Mouse (Mus musculus) lung, embryonic 16.5 days (tissue): ENCODE measurements around the gene Phf1. TPM values are rescaled to one million over a fixed set of nuclear protein-coding genes. Genes with fewer than 3 reads are reported as not detected.

Source experiments
- ATAC-seq: fragments of 200-750 bp; cut with Nextera tagmentation; 2 replicates; pipeline ENCODE4 v1.8.0; 2017; ENCODE audit warnings: low read depth, mild to moderate bottlenecking, moderate library complexity
- H3K27ac ChIP-seq: fragments of 300-500 bp; sonication (generic); 2 replicates; pipeline ENCODE4 v1.5.1; 2014; ENCODE audit warnings: mild to moderate bottlenecking, control low read depth, low read length
- H3K27me3 ChIP-seq: fragments of 300-500 bp; sonication (generic); 2 replicates; pipeline ENCODE4 v1.6.1; 2014; ENCODE audit warnings: low read depth, low read length, mixed read lengths; ENCODE audit not compliant: control insufficient read depth, insufficient read depth
- H3K36me3 ChIP-seq: fragments of 300-500 bp; sonication (generic); 2 replicates; pipeline ENCODE4 v1.6.1; 2014; ENCODE audit warnings: low read length; ENCODE audit not compliant: control insufficient read depth, insufficient read depth
- H3K4me1 ChIP-seq: fragments of 300-500 bp; sonication (generic); replicated peaks from 2 replicates; pipeline ENCODE4 v1.6.1; 2014; ENCODE audit warnings: low read length, mixed read lengths; ENCODE audit not compliant: control insufficient read depth, insufficient read depth
- H3K4me2 ChIP-seq: fragments of 300-500 bp; sonication (generic); 2 replicates; pipeline ENCODE4 v1.6.1; 2014; ENCODE audit warnings: low read depth, low read length, control low read depth
- H3K4me3 ChIP-seq: fragments of 300-500 bp; sonication (generic); 2 replicates; pipeline ENCODE4 v1.5.1; 2014; ENCODE audit warnings: mild to moderate bottlenecking, low read length, control low read depth
- H3K9ac ChIP-seq: fragments of 300-500 bp; sonication (generic); 2 replicates; pipeline ENCODE4 v1.6.1; 2014; ENCODE audit warnings: low read length, control low read depth
- H3K9me3 ChIP-seq: fragments of 300-500 bp; sonication (generic); 2 replicates; pipeline ENCODE4 v1.6.1; 2016; ENCODE audit warnings: low read length; ENCODE audit not compliant: control insufficient read depth
- WGBS: fragments of 180-500 bp; shearing (Covaris S2); extraction: QIAGEN DNeasy Blood & Tissue Kit; methylation state at CpG from one replicate; pipeline ENCODE4 v1.1.7; 2014; 5-methylcytosine and 5-hydroxymethylcytosine counted together
- polyA plus RNA-seq: library from polyadenylated mRNA; unstranded; fragments of >200 nt; fragmentation: Nextera tagmentation; extraction: Ambion mirVana; gene quantifications from 2 replicates; pipeline ENCODE4 v1.2.1, GENCODE M21; 2015

The Phf1 gene
- polyA plus RNA-seq, 1 experiment from 2014 or later, result 10.0 TPM

- Histone ChIP-seq H3K9ac (no peak overlapping the region), H3K4me1 (peaks cover 42% of the 10 kb centered on the region), H3K4me2 (peak overlapping the region; percentile 30), H3K27ac (no peak overlapping the region; the same call in 1 of the 2 replicates), H3K36me3 (peaks cover 7% of the 10 kb centered on the region; the same call in 1 of the 2 replicates), H3K9me3 (no peaks in the 10 kb centered on the region), H3K4me3 (no peak overlapping the region), H3K27me3 (no peaks in the 10 kb centered on the region; the same call in 1 of the 2 replicates)
- WGBS, result 31% methylated on average over 9 of the region's 16 CpGs
- no peak for ATAC-seq
Measured at GRCm38 (mm10) chr17:26953726-26954125, 20.9 kb downstream of the Phf1 start.

GRCm38 (mm10) chr17:26956309-26956708 is 23.5 kb downstream of the Phf1 start:
- Histone ChIP-seq H3K27me3 (no peaks in the 10 kb centered on the region; the same call in 1 of the 2 replicates), H3K4me3 (no peak overlapping the region), H3K9me3 (no peaks in the 10 kb centered on the region), H3K4me2 (no peak overlapping the region), H3K36me3 (peaks cover 10% of the 10 kb centered on the region), H3K4me1 (peaks cover 25% of the 10 kb centered on the region), H3K27ac (no peak overlapping the region), H3K9ac (no peak overlapping the region)
- no peak for ATAC-seq
- WGBS, result 67% methylated on average over 5 of the region's 5 CpGs

DNA sequence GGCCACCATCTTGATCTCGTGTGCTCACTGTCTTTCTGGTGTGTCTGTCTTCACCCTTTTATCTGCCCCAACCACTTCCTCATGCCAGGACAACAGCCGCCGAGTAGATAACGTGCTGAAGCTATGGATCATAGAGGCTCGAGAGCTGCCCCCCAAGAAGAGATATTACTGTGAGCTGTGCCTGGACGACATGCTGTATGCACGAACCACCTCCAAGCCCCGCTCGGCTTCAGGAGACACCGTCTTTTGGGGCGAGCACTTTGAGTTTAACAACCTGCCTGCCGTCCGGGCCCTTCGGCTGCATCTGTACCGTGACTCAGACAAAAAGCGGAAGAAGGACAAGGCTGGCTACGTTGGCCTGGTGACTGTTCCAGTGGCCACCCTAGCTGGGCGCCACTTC is 24.0 kb downstream of the Phf1 start:
- Histone ChIP-seq H3K4me3 (no peak overlapping the region), H3K4me2 (no peak overlapping the region), H3K9me3 (no peaks in the 10 kb centered on the region), H3K36me3 (peaks cover 16% of the 10 kb centered on the region), H3K27ac (no peak overlapping the region), H3K4me1 (peaks cover 19% of the 10 kb centered on the region), H3K9ac (no peak overlapping the region), H3K27me3 (no peaks in the 10 kb centered on the region; the same call in 1 of the 2 replicates)
- 83% methylated on average over 18 of the region's 18 CpGs for WGBS
- no peak for ATAC-seq

- peaks cover 19% of the 10 kb centered on the region for H3K36me3 ChIP-seq
- peaks cover 10% of the 10 kb centered on the region for H3K4me1 ChIP-seq
- no peak overlapping the region for H3K4me2 ChIP-seq
- H3K27ac ChIP-seq, result no peak overlapping the region
- no peak for ATAC-seq
- no peak overlapping the region for H3K4me3 ChIP-seq
- H3K9me3 ChIP-seq, result no peaks in the 10 kb centered on the region
- H3K27me3 ChIP-seq, result no peaks in the 10 kb centered on the region; the same call in 1 of the 2 replicates
- no peak overlapping the region for H3K9ac ChIP-seq
- WGBS, result 92% methylated on average over 5 of the region's 5 CpGs
Measured at GRCm38 (mm10) chr17:26957872-26958271, 25.0 kb downstream of the Phf1 start.

DNA sequence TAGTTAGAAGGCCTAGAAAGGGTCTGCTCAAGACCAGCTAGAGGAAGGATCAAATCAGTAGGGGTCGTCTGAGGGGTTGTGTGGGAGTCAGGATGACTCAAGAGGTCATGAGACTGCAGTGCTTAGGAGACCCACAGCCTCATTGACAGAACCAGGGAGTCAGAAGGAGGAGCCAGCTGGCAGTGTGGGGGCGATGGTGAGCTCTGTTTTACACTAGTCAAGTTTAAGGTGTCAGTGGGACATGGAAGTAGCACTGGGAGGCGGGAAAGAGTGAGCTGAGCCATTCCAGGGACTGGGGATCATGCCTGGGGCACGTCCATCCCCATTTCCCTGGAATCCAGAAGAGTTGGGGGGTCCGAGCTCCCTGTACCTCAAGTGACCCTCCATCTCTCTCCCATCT is 26.0 kb downstream of the Phf1 start:
- no peak overlapping the region for H3K4me3 ChIP-seq
- 49% methylated on average over 5 of the region's 5 CpGs for WGBS
- H3K27me3 ChIP-seq, result no peaks in the 10 kb centered on the region
- peaks cover 22% of the 10 kb centered on the region for H3K36me3 ChIP-seq
- no peak overlapping the region for H3K27ac ChIP-seq
- peaks cover 2% of the 10 kb centered on the region; the same call in 1 of the 2 replicates for H3K4me1 ChIP-seq
- H3K9ac ChIP-seq, result no peak overlapping the region
- no peak overlapping the region for H3K4me2 ChIP-seq
- ATAC-seq, result no peak
- no peaks in the 10 kb centered on the region for H3K9me3 ChIP-seq

- no peak for ATAC-seq
- peaks cover 28% of the 10 kb centered on the region for H3K36me3 ChIP-seq
- H3K9ac ChIP-seq, result no peak overlapping the region
- H3K27me3 ChIP-seq, result no peaks in the 10 kb centered on the region
- H3K9me3 ChIP-seq, result no peaks in the 10 kb centered on the region
- no peaks in the 10 kb centered on the region for H3K4me1 ChIP-seq
- H3K4me2 ChIP-seq, result no peak overlapping the region
- H3K4me3 ChIP-seq, result no peak overlapping the region
- no peak overlapping the region for H3K27ac ChIP-seq
- 91% methylated on average over 4 of the region's 4 CpGs for WGBS
Measured at GRCm38 (mm10) chr17:26959815-26960214, 27.0 kb downstream of the Phf1 start.

DNA sequence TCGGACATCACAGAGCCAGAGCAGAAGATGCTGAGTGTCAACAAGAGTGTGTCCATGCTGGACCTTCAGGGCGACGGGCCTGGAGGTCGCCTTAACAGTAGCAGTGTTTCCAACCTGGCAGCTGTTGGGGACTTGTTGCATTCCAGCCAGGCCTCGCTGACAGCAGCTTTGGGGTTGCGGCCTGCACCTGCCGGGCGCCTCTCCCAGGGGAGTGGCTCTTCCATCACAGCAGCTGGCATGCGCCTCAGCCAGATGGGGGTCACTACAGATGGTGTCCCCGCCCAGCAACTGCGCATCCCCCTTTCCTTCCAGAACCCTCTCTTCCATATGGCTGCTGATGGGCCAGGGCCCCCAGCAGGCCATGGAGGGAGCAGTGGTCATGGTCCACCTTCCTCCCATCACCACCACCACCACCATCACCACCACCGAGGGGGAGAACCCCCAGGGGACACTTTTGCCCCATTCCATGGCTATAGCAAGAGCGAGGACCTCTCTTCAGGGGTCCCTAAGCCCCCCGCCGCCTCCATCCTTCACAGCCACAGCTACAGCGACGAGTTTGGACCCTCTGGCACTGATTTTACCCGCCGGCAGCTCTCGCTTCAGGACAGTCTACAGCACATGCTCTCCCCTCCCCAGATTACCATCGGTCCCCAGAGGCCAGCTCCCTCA is 28.9 kb downstream of the Phf1 start:
- no peak overlapping the region for H3K9ac ChIP-seq
- no peak for ATAC-seq
- WGBS, result 83% methylated on average over 21 of the region's 21 CpGs
- no peaks in the 10 kb centered on the region for H3K9me3 ChIP-seq
- H3K4me3 ChIP-seq, result no peak overlapping the region
- peaks cover 29% of the 10 kb centered on the region for H3K36me3 ChIP-seq
- H3K4me1 ChIP-seq, result no peaks in the 10 kb centered on the region
- no peaks in the 10 kb centered on the region for H3K27me3 ChIP-seq
- no peak overlapping the region for H3K27ac ChIP-seq
- no peak overlapping the region for H3K4me2 ChIP-seq

- WGBS, result 87% methylated on average over 11 of the region's 11 CpGs
- H3K27ac ChIP-seq, result no peak overlapping the region
- no peaks in the 10 kb centered on the region for H3K9me3 ChIP-seq
- peaks cover 9% of the 10 kb centered on the region for H3K4me1 ChIP-seq
- no peak overlapping the region for H3K4me3 ChIP-seq
- peaks cover 13% of the 10 kb centered on the region for H3K36me3 ChIP-seq
- no peak for ATAC-seq
- no peak overlapping the region for H3K9ac ChIP-seq
- H3K27me3 ChIP-seq, result no peaks in the 10 kb centered on the region
- no peak overlapping the region for H3K4me2 ChIP-seq
Measured at GRCm38 (mm10) chr17:26966993-26967392, 34.1 kb downstream of the Phf1 start.

- 85% methylated on average over 6 of the region's 6 CpGs for WGBS
- Histone ChIP-seq H3K4me3 (no peak overlapping the region), H3K36me3 (peaks cover 11% of the 10 kb centered on the region), H3K9me3 (no peaks in the 10 kb centered on the region), H3K4me1 (peaks cover 11% of the 10 kb centered on the region), H3K27me3 (no peaks in the 10 kb centered on the region), H3K4me2 (no peak overlapping the region), H3K27ac (no peak overlapping the region), H3K9ac (no peak overlapping the region)
- no peak for ATAC-seq
Measured at GRCm38 (mm10) chr17:26967477-26967876, 34.6 kb downstream of the Phf1 start.
